Mouse (Mus musculus) G1E (cell line): ENCODE measurements at regions not wholly inside any gene's neighbourhood (a gene's known extent, or its start where the extent isn't known, plus 50 kb on each side); places are given as distances from the start of the nearest gene placed in this dataset.

Experiments
- ATAC-seq: 2 replicates; pipeline ENCODE4 v1.8.0; 2016; ENCODE audit warnings: mild to moderate bottlenecking; ENCODE audit not compliant: insufficient number of reproducible peaks, poor library complexity, low FRiP score, severe bottlenecking; ENCODE audit errors: extremely low read depth
- DNase-seq: peaks from one replicate; pipeline ENCODE4 v3.0.0; 2012; ENCODE audit warnings: low spot score
- H3K27me3 ChIP-seq: 2 replicates; pipeline ENCODE4 v1.6.1; 2012; ENCODE audit warnings: mild to moderate bottlenecking, low read length, inconsistent platforms; ENCODE audit not compliant: insufficient read depth
- H3K36me3 ChIP-seq: replicated peaks from 2 replicates; pipeline ENCODE3; 2012; ENCODE audit warnings: mild to moderate bottlenecking, inconsistent platforms
- H3K4me1 ChIP-seq: 2 replicates; pipeline ENCODE4 v1.6.1; 2012; ENCODE audit warnings: low read depth, low read length, inconsistent platforms, mixed read lengths; ENCODE audit not compliant: insufficient read depth
- H3K4me3 ChIP-seq: 2 replicates; pipeline ENCODE4 v1.5.1; 2012; ENCODE audit warnings: low read depth, mild to moderate bottlenecking, inconsistent platforms, low read length, moderate library complexity, mixed read lengths
- H3K9me3 ChIP-seq: replicated peaks from 2 replicates; pipeline ENCODE4 v1.6.1; 2012; ENCODE audit warnings: inconsistent platforms
- CTCF ChIP-seq: IDR thresholded peaks from 2 replicates; pipeline ENCODE4 v1.5.1; 2012; ENCODE audit warnings: low read depth, low read length, inconsistent platforms, mixed read lengths
- GATA1 ChIP-seq: IDR thresholded peaks from 2 replicates; pipeline ENCODE4 v1.6.1; 2012; ENCODE audit warnings: borderline replicate concordance, low read length, inconsistent platforms, mixed read lengths
- GATA2 ChIP-seq: IDR thresholded peaks from 2 replicates; pipeline ENCODE4 v1.6.1; 2012; ENCODE audit warnings: low read depth, low read length, inconsistent platforms, borderline replicate concordance
- POLR2AphosphoS5 ChIP-seq: IDR thresholded peaks from 2 replicates; pipeline ENCODE4 v1.6.1; 2012; ENCODE audit warnings: low read depth, low read length, inconsistent platforms; ENCODE audit not compliant: insufficient replicate concordance
- TAL1 ChIP-seq: conservative IDR thresholded peaks from 2 replicates; pipeline ENCODE4 v1.6.1; 2012; ENCODE audit warnings: low read depth, low read length, inconsistent platforms, mixed read lengths

GRCm38 (mm10) chr15:24513926-24514325, 899.6 kb downstream of the Basp1 start:
- no peak for ATAC-seq

GRCm38 (mm10) chr15:24501907-24502559, 911.5 kb downstream of the Basp1 start:
- DNase-seq (no peak), ATAC-seq (no peak)
- Histone ChIP-seq H3K4me1 (no peaks in the 10 kb centered on the region), H3K9me3 (no peaks in the 10 kb centered on the region), H3K27me3 (no peaks in the 10 kb centered on the region), H3K4me3 (no peak overlapping the region), H3K36me3 (no peaks in the 10 kb centered on the region)
- TF ChIP-seq POLR2AphosphoS5, result no peak
- no peak for TF ChIP-seq GATA1
- no peak for TF ChIP-seq GATA2
- no peak for TF ChIP-seq CTCF
- no peak for TF ChIP-seq TAL1

More at GRCm38 (mm10) chr15:24513926-24514325, 899.6 kb downstream of the Basp1 start:
- Histone ChIP-seq H3K4me1 (no peaks in the 10 kb centered on the region), H3K36me3 (no peaks in the 10 kb centered on the region), H3K27me3 (no peaks in the 10 kb centered on the region), H3K4me3 (no peak overlapping the region), H3K9me3 (peaks cover 3% of the 10 kb centered on the region; the same call in 1 of the 2 replicates)
- DNase-seq, result no peak
- no peak for TF ChIP-seq GATA1
- no peak for TF ChIP-seq GATA2
- no peak for TF ChIP-seq TAL1
- TF ChIP-seq CTCF, result no peak
- TF ChIP-seq POLR2AphosphoS5, result no peak

- H3K4me1 ChIP-seq, result no peaks in the 10 kb centered on the region
- no peaks in the 10 kb centered on the region for H3K9me3 ChIP-seq
- ATAC-seq (no peak), DNase-seq (no peak)
- no peak for TF ChIP-seq GATA1
- no peak for TF ChIP-seq TAL1
- TF ChIP-seq POLR2AphosphoS5, result no peak
- no peak for TF ChIP-seq GATA2
- TF ChIP-seq CTCF, result no peak
- no peaks in the 10 kb centered on the region for H3K27me3 ChIP-seq
- H3K36me3 ChIP-seq, result no peaks in the 10 kb centered on the region
- H3K4me3 ChIP-seq, result no peak overlapping the region
Observed at GRCm38 (mm10) chr15:24486235-24486634, 927.3 kb downstream of the Basp1 start.

GRCm38 (mm10) chr15:24468239-24468638, 945.3 kb downstream of the Basp1 start:
- no peak for ATAC-seq
- Histone ChIP-seq H3K4me1 (no peaks in the 10 kb centered on the region), H3K27me3 (no peaks in the 10 kb centered on the region), H3K36me3 (no peaks in the 10 kb centered on the region), H3K9me3 (no peaks in the 10 kb centered on the region), H3K4me3 (no peak overlapping the region)
- no peak for DNase-seq
- TF ChIP-seq GATA1 (no peak), POLR2AphosphoS5 (no peak), TAL1 (no peak), GATA2 (no peak), CTCF (no peak)

- Histone ChIP-seq H3K4me3 (no peak overlapping the region), H3K36me3 (no peaks in the 10 kb centered on the region), H3K27me3 (no peaks in the 10 kb centered on the region), H3K9me3 (no peaks in the 10 kb centered on the region), H3K4me1 (no peaks in the 10 kb centered on the region)
- ATAC-seq, result no peak
- TF ChIP-seq GATA1 (no peak), POLR2AphosphoS5 (no peak), GATA2 (no peak), TAL1 (no peak)
- DNase-seq, result no peak
Observed at GRCm38 (mm10) chr15:24457726-24458125, 955.8 kb downstream of the Basp1 start.

- DNase-seq (no peak), ATAC-seq (no peak)
- Histone ChIP-seq H3K36me3 (no peaks in the 10 kb centered on the region), H3K27me3 (no peaks in the 10 kb centered on the region), H3K4me1 (no peaks in the 10 kb centered on the region), H3K9me3 (no peaks in the 10 kb centered on the region), H3K4me3 (no peak overlapping the region)
- no peak for TF ChIP-seq GATA1
- no peak for TF ChIP-seq CTCF
- TF ChIP-seq TAL1, result no peak
- TF ChIP-seq POLR2AphosphoS5, result no peak
- no peak for TF ChIP-seq GATA2
Observed at GRCm38 (mm10) chr15:24433083-24433482, 980.5 kb downstream of the Basp1 start.
